9 mouse cellular contexts compared by ENCODE assay signal in the genomic region with DNA sequence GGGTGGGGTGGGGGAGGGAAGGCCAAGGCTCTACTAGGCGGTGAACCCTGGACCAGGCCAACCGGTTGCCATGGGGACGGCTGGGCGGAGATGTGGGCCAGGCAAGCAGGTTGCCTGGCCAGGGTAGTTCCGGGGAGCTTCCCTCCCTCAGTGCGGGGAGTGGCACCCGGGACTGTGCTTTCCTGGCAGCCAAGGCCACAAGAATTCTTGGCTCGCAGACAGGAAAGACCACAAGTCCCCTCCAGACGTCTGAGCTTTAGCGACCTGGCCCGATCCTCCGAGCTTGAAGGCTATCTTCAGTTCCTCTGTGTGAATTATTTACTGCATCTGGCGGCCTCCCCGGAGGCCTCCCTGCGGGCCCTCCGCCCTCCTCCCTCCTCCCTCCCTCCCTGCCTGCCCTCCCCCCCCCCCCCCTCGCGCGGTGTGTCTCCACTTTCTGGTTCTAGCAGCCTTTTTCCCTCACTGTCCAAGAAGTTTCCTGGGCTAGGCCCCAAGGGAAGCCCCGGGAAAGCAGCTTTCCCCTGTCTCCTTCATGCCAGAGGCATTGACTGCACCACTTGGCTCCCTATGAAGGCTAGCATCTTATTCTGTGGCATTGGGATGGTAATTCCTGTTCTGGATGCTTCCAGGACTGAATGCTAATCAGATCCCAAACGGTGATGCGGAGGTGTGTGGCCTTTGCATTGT. TPM values are rescaled to one million over a fixed set of nuclear protein-coding genes. Genes with fewer than 3 reads are reported as not detected.
DNase-seq lines count a peak whose midpoint lies in the region; ATAC-seq lines count a peak whose summit lies in the region.
"Had no signal": no experiment of that assay in that cellular context is flagged by ENCODE, and none has a peak within 500 bp of the region (broad histone marks: within the 10 kb centered on the region; RNA-seq: fewer than 3 reads in every experiment).

No protein-coding gene starts in this region.

- 0 out of 2 replicates have a peak overlapping the region, but pooled peaks have one; percentile 25 for H3K9ac ChIP-seq in intestine, embryonic 14.5 days (ENCODE audit: low read length)
- no peak overlapping the region for H3K9ac ChIP-seq in liver, embryonic 12.5 days
- 0 out of 2 replicates have a peak overlapping the region, but pooled peaks have one; percentile 21 for H3K9ac ChIP-seq in neural tube, embryonic 12.5 days

- intact Hi-C loops in left cerebral cortex, postnatal 10 days (cut with DNase I) = no loop called here

- DNase-seq in left cerebral cortex, postnatal 10 days (ENCODE audit: extremely low spot score in 1 of 2, low spot score in 2 of 2) = peak; percentile 65 to 83
- DNase-seq in left cerebral cortex, adult 11 months (ENCODE audit: low spot score) = no peak
- peak; percentile 91 for DNase-seq in intestine, embryonic 14.5 days (ENCODE audit: low spot score)

- H3K4me3 ChIP-seq in intestine, embryonic 14.5 days (ENCODE audit: low read depth, low read length) = peak overlapping the region; percentile 16; the same call in 1 of the 2 replicates
- H3K4me3 ChIP-seq in liver, embryonic 12.5 days = peak overlapping the region; percentile 14; the same call in 1 of the 2 replicates
- H3K4me3 ChIP-seq in neural tube, embryonic 12.5 days = no peak overlapping the region

- WGBS in intestine, embryonic 14.5 days = 1% methylated on average over 18 of the region's 22 CpGs
- WGBS in liver, embryonic 12.5 days (ENCODE audit: insufficient replicate concordance) = 2% methylated on average over 18 of the region's 22 CpGs
- WGBS in neural tube, embryonic 12.5 days = under 1% methylated on average over 21 of the region's 22 CpGs

- H3K27ac ChIP-seq in intestine, embryonic 14.5 days (ENCODE audit: low read depth) = peak overlapping the region; percentile 98
- H3K27ac ChIP-seq in liver, embryonic 12.5 days = 0 out of 2 replicates have a peak overlapping the region, but pooled peaks have one; percentile 41
- peak overlapping the region; percentile 60; the same call in 1 of the 2 replicates for H3K27ac ChIP-seq in neural tube, embryonic 12.5 days
- H3K27ac ChIP-seq: macrophage had no signal

- peak overlapping the region; percentile 46 for H3K4me2 ChIP-seq in intestine, embryonic 14.5 days (ENCODE audit: low read length)
- H3K4me2 ChIP-seq in liver, embryonic 12.5 days = peak overlapping the region; percentile 39
- H3K4me2 ChIP-seq in neural tube, embryonic 12.5 days (replicated peaks) = peak overlapping the region; percentile 50

- no peaks in the 10 kb centered on the region for H3K36me3 ChIP-seq in intestine, embryonic 14.5 days (ENCODE audit: control insufficient read depth, insufficient read depth, low read length)
- no peaks in the 10 kb centered on the region for H3K36me3 ChIP-seq in liver, embryonic 12.5 days
- H3K36me3 ChIP-seq in neural tube, embryonic 12.5 days = no peaks in the 10 kb centered on the region

- peak; percentile 49 for ATAC-seq in common myeloid progenitor, adult 5-6 weeks (replicated peaks; ENCODE audit: low read depth, poor library complexity, severe bottlenecking)
- peak; percentile 6 for ATAC-seq in granulocyte monocyte progenitor cell, adult 5-6 weeks (replicated peaks; ENCODE audit: poor library complexity, severe bottlenecking)
- ATAC-seq in intestine, embryonic 14.5 days (replicated peaks; ENCODE audit: low FRiP score, low TSS enrichment, low read depth) = peak; percentile 79
- ATAC-seq in liver, embryonic 12.5 days = peak; percentile 64
- peak; percentile 79 for ATAC-seq in neural tube, embryonic 12.5 days (ENCODE audit: low FRiP score, low read depth)
- no peak for ATAC-seq in activated CD4-positive, CD25-positive, alpha-beta regulatory T cell, adult 4 months

- peaks cover 65% of the 10 kb centered on the region for H3K4me1 ChIP-seq in intestine, embryonic 14.5 days (replicated peaks; ENCODE audit: control insufficient read depth, insufficient read depth, low read length)
- H3K4me1 ChIP-seq in liver, embryonic 12.5 days = peaks cover 24% of the 10 kb centered on the region
- H3K4me1 ChIP-seq in neural tube, embryonic 12.5 days = peaks cover 51% of the 10 kb centered on the region

- no peaks in the 10 kb centered on the region for H3K27me3 ChIP-seq in intestine, embryonic 14.5 days (replicated peaks; ENCODE audit: control insufficient read depth, insufficient read depth, low read length)
- H3K27me3 ChIP-seq in liver, embryonic 12.5 days (replicated peaks) = peaks cover 94% of the 10 kb centered on the region
- 0 out of 2 replicates have a peak, but pooled peaks cover 7% of the 10 kb centered on the region for H3K27me3 ChIP-seq in neural tube, embryonic 12.5 days (replicated peaks)

- H3K9me3 ChIP-seq in intestine, embryonic 14.5 days (ENCODE audit: control insufficient read depth, low read length) = no peaks in the 10 kb centered on the region
- no peaks in the 10 kb centered on the region for H3K9me3 ChIP-seq in liver, embryonic 12.5 days (replicated peaks)
- no peaks in the 10 kb centered on the region for H3K9me3 ChIP-seq in neural tube, embryonic 12.5 days

RNA-seq across cellular contexts. Expression of a gene that starts 10.7 kb away (rescaled TPM):
- total RNA-seq in left cerebral cortex, postnatal 10 days (2021) = 100 to 1,000 TPM; 377 to 385 TPM
- total RNA-seq in common myeloid progenitor, adult 5-6 weeks (2017) = 0.10 TPM in 1 of 2 replicates, not detected in the other
- total RNA-seq in granulocyte monocyte progenitor cell, adult 5-6 weeks (2014; fragmentation: Nextera tagmentation) = not detected in 2 replicates
- total RNA-seq in granulocyte monocyte progenitor cell, adult 5-6 weeks (2017) = not detected in 2 replicates
- 5.3 and 5.9 TPM in 2 replicates for polyA plus RNA-seq in intestine, embryonic 14.5 days (2014; fragmentation: Nextera tagmentation; extraction: Ambion mirVana)
- 1.3 and 1.4 TPM in 2 replicates for polyA plus RNA-seq in liver, embryonic 12.5 days (2016; fragmentation: Nextera tagmentation; extraction: Ambion mirVana)
- polyA plus RNA-seq in neural tube, embryonic 12.5 days (2016; fragmentation: Nextera tagmentation; extraction: Ambion mirVana) = 9.2 and 11.7 TPM in 2 replicates
- polyA plus RNA-seq in activated CD4-positive, CD25-positive, alpha-beta regulatory T cell, adult 4 months (2017; shearing (Covaris generic)) = under 1 TPM; 0.38 to 0.80 TPM
- polyA plus RNA-seq: macrophage had no signal

RNA-seq across cellular contexts. Expression of a gene that starts 30.3 kb away (rescaled TPM):
- total RNA-seq in left cerebral cortex, postnatal 10 days (2021) = 10 to 100 TPM; 41.9 to 46.8 TPM
- 4.7 and 7.3 TPM in 2 replicates for total RNA-seq in common myeloid progenitor, adult 5-6 weeks (2017)
- 7.4 and 10.1 TPM in 2 replicates for total RNA-seq in granulocyte monocyte progenitor cell, adult 5-6 weeks (2014; fragmentation: Nextera tagmentation)
- total RNA-seq in granulocyte monocyte progenitor cell, adult 5-6 weeks (2017) = 7.6 and 8.7 TPM in 2 replicates
- polyA plus RNA-seq in intestine, embryonic 14.5 days (2014; fragmentation: Nextera tagmentation; extraction: Ambion mirVana) = 19.4 and 20.1 TPM in 2 replicates
- polyA plus RNA-seq in liver, embryonic 12.5 days (2016; fragmentation: Nextera tagmentation; extraction: Ambion mirVana) = 9.4 and 10.2 TPM in 2 replicates
- polyA plus RNA-seq in neural tube, embryonic 12.5 days (2016; fragmentation: Nextera tagmentation; extraction: Ambion mirVana) = 15.6 and 15.8 TPM in 2 replicates
- polyA plus RNA-seq in activated CD4-positive, CD25-positive, alpha-beta regulatory T cell, adult 4 months (2017; shearing (Covaris generic)) = 10 to 100 TPM; 12.9 to 14.0 TPM

Comparison
In these comparisons a context has a peak if more than half of its experiments do, and no peak if none do; other contexts are left out.
1. H3K27ac ChIP-seq: peak in every context shown above with its lines; median percentile 98 in intestine, embryonic 14.5 days; 60 in neural tube, embryonic 12.5 days; 41 in liver, embryonic 12.5 days.